Mouse (Mus musculus): ENCODE results near the gene Foxn3.

Gene Foxn3

DNA sequence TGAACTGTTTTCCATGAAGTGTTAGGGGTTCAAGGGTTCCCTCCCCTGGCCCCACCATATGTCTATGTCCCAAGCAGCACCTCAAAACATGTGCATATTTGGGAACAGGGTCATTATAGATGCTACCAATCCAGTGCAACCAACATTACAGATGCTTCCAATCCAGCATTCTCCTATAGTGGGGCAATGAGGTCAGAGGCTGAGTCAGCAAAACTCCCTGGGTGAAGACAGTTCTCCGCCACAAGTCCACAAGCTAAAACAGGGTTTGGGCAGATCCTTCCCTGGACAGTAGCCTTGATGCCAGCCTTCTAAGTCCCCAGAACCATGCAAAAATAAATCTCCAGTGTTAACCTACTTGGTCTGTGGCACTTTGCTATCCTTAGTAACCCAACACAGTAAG lies 320.1 kb downstream of the Foxn3 start:
- DNase-seq: no peak

DNA sequence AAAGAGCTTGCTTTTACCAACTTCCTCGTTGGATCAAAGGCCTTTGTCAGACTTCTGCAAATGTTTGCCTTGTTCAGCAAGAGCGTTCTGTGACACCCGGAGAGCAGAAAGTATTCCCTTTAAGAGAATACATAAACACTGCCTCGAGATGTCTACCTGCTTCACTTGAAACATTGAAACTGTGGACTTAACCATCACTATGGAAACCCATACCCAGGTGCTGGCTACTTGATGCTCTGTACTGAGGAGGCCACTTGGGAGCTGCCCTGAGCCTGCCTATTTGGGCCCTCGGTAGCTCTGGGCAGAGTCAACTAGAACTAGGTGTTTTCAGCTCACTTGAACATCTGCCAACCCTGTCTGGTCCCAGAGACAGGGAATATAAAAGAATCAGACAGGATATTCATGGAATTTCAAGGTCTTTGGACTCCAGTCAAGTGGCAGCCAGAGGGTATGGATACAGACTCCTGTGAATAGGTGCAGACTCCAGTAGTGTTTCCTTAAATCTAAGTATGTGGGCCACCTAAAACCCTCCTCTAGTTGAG lies 323.1 kb downstream of the Foxn3 start:
- DNase-seq: no peak

DNA sequence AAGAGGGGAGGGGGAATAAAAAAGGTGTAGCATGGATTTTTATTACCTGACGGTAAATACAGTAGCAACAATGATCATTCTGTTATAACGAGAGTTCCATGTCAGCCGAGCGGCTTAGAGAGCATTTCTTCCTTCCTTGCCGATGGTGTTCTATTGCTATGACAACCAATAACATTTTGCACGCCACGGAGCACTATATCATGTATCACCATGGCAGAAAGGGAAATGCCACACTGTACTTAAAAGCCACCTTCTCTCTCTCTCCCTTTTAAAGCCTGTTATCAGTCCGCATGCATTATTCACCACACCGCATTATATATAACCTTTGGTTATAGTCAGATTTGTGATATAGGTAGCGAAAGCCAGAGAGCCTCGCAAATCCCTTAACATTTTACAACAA lies 323.6 kb downstream of the Foxn3 start:
- DNase-seq: no peak

DNA sequence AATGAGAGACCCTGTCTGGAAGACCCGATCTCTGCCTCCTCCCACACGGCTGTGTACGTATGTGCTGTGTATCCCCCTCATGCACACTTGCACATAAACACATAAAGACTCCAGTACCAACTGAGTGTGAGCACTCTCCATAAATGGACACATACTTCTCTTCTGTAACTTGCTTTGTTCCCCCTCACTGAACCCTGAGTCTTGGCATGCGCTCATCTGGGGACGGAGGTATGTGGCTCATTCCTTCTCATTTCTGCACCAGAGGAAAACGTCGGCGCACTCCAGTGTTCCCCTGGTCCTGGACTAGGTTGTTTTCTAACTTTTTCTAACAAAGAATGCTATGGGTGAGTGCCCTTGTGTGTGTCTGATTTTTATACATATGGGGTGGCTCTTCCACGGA lies 325.9 kb downstream of the Foxn3 start:
- DNase-seq: no peak

DNA sequence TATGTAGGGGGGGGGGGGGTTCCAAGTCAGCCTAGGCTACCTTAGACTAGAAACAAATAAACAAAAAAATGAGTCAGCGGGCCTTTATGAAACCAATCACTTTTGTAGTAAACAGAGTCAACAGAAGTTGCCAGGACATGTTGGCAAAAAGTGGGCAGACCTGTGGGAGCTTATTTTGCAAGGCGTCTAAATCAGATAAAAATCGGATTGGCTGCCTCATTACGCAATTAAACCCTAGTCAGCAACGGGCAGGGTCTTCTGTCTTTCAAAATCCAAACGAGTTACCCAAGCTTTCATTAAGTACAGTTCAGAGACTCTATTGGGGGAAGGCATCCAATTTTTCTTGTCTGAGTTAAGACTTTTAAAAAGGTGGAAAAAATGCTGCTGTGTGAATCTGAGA lies 329.0 kb downstream of the Foxn3 start:
- no peak for DNase-seq

DNA sequence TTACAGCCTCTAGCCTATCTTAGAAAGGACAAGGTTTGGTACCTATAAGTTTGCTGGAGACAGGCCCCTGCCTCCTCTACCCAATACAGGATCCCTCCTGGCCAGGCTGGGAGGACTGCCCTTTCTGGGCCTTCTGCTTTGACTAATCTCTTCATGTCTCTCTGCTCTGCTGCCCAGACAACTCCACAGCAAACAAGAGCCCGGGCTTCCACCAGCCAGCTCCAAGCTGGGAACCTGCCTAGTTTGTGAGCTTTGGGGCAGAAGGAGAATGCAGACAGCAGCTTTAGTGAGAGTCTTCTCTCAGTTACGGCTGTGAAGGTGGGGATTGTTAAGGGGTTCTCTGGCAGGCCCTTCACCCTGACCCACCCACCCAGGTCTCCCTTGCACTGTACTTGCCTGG lies 330.0 kb downstream of the Foxn3 start:
- no peak for DNase-seq

DNA sequence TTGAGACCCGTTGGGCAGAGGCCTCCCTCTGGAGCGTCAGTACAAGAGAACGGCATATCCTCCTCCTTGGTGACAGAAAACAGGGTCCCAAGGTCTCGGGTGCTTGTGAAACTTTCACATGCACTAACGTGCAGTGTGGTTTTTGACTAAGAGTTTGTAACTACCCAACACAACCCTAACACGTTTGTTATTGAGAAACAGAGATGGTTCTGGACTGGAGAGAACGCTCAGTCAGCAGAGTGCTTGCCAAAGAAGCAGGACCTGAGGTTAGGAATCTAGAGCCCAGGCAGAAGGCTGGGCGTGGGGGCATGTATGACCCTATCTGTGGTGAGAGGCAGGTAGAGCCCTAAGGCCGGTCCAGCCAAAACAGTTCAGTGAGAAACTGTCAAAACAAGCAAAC lies 330.9 kb downstream of the Foxn3 start:
- no peak for DNase-seq

DNA sequence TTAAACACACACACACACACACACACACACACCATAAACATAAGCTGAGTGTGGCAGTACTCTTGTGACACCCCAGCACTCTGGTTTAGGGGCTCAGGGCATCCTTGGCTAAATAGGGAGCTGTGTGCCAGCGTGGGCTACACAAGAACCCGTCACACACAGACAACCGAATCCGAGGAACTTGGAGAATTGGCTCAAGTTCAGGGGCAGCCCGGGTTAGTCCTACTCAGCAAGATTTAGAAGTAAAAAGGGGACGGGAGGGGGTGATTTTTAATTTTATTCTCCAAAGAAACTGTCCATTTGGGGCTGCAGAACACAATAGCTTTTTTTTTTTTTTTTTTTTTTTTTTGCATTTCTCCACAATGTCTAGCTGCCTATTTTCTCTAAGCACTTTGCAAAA lies 332.1 kb downstream of the Foxn3 start:
- DNase-seq: no peak

DNA sequence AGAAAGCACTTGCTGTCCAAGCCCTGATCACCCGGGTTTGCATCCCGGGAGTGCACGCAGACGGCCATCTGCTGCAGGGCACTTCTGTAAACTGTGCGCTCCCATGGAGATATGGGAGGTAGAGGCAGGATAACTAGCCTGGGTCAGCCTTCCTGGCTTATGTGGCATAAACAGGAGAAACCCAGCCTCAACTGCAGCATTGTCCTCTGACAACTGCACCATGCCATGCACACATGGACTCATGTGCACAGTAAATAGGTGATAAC lies 332.7 kb downstream of the Foxn3 start:
- no peak for DNase-seq

DNA sequence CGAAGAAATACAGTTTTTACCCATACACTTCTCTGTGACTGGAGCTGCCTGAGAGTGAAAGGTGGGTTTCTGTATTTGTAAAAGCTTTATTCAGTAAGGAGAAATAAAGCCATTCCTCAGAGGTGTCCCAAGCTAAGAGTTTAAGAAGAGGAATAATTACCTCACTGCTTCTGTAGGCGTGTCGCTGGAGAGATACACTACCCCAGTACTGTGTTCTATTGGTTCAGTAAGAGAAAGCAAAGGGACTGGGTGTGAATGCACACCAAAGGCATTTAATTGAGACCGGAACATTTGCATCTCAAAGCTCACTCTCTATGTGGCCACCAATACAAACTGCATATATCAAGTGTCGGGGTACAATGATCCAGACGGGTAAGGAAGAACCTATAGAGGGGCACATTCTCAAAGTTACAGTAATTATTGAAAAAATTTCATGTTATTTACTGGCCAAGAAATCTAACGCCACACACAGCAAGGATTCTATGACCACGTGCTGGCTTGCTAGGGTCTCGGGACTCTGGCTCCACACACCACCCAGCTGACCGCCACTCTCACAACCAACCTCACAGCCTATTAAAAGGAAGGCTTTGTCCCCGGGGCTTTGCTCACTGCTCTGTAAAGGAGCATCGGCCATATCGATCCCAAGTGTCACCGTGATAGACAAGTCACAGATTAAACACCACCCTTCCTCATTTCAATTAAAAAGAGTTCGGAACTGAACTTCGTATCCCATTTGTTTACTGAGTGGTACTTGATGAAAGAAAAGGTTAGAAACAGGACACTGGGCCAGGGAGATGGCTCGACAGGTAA lies 333.2 kb downstream of the Foxn3 start:
- DNase-seq: no peak

DNA sequence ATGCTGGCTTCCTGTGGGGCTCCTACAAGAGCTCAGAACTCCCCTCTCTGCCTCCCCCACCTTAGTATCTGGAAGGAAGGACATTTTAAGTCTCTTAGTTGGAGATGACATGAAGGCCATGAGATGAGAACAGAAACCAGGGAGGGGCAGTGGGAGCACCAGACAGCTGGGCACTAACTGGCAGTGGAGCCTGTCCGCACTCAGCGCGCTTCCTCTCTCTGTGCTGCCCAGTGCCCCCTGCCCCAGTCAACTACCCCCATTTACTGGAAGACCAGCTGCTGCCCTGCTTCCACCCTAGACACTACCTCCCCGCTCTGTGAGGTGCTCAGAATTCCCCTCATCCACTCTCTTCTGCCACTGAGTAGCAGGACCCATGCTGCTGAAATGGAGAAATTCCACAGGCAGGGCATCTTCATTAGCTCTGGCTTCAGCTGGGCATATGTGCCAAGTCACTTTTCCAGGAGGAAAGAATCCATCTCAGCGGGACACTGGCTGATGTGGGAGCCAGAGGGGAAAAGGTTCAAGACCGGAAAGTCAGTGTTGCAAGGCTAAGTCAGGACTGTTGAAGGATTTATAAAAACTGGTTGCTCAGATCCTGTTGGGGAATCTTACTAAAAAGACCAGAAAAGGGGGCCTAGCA lies 335.9 kb downstream of the Foxn3 start:
- no peak for DNase-seq

DNA sequence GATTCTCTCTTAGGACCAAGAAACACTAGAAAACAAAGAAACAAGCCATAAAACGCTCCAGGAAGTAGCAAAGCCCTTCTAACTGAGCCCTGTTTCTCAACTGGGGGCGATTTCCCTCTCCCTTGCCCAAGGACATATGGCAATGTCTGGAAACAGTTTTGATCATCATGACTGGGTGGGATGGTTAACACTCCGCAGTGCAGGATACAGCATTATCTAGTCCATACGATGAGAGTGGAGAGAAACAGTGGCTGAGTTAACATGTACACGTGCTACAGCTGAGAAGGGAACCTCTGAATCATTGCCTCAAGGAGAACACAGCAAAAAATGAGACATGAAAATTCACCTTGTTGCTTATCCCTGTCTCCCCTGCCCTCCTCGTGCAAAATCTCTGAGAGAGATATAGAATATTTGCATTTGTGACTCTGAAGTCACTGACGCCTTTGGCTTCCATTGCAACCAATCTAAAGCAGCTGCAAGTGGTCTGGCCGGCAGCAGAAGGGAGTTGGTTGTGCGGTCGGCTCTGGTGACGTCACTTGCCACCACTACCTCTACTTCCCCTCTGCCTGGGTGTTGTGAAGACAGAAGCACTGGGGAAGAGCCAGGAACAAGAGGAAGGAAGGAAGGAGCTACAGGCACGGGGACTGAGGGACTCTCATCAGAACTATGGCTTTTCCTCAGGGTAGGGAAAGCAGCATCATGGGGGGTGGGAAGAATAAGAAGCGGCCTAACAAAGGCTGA lies 338.3 kb downstream of the Foxn3 start:
- DNase-seq: no peak

DNA sequence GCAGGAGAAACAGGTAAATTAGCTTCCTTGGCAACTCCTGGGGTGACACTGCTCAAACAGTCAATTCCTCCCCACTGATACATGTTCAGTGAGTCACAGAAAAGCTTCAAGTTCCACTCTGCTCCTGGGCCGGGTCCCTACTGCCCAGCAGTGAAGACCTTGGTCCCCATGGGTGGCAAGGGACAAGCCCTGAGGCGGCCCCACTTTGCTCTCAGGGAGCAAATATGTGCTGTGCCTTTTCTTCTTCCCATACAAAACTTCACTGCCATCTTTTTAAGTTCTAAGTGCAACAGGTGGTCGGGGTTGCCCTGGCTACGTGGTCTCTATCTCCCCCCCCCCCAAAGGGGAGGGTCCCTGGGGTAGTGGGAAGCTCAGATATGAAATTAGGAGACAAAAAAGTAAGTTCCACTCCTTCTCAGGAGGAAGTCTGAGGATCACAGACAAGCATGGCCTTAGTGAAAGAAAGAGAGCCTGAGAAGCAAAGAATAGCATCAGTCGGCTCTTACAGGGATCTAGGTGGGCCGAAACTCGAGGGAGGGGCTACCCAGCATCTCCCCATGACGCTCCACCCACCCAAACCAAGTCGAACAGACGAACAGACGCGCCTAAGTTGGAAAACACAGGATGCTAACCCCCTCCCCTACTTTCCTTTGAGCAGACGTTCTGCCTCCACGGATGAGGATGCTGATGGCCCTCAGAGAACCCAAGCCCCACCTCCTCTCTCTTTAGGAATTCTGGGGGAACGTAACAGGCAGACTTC lies 342.1 kb downstream of the Foxn3 start:
- no peak for DNase-seq

DNA sequence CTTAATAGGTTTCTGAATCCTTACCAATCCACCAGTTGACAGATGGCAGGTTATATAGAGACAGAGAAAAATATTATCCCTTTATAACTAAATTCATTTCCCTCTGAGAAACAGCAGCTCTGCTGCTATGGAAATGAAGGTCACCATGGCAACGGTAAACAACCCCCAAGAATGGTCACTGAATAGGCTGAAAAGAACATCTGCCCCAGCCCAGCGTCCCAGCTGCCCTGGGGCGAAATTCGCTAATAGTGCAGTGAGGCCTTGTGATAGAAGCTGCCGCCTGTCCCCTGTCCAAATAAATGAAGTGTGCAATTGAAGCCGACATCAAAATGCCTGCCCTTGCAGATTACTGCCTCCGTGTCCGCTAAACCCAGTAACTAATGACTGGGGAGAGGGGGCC lies 343.0 kb downstream of the Foxn3 start:
- peak; percentile 69 for DNase-seq

DNA sequence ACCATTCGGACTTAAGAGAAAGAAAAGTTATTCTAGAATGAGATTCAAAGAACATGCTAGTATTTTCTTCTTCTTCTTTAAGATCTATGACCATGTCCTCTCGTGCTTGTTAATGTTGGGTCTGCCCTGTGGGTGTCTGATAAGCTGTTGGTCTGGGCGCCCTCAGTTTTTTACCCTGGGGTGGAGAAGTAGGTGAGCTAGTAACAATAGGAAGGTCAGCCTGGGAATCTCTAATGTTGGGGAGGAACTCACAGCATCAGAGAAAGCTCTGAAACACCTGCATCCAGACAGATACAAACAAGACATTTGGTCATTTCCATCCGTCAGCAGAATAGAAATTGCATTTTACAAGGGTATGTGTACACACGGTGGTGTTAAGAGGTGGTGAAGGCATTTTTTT lies 343.6 kb downstream of the Foxn3 start:
- no peak for DNase-seq

DNA sequence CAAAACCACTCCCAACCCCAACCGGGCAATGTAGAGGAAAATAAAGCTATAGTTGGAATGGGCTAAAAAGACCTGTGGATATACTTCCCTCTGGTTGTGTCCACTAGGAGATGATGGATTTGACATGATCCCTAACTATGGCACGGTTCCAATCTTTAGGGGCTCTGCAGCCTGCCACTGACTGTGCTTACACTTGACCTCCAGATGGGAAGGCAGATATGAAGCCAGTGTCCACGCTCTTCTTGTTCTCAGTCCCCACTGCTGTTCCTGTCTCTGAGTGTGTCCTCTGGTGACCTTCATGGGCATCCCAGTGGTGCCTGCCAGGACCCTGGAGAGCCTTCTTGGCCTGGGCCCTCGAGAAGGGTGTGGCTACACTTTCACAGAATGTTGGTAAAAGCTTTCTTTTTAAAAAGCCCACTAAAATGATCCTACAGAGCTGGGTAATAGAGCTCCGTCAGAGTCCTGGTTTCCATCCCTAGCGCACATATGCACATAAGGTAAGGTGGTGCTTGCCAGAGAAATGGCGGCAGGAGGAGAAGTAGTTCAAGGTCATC lies 346.2 kb downstream of the Foxn3 start:
- DNase-seq: no peak

DNA sequence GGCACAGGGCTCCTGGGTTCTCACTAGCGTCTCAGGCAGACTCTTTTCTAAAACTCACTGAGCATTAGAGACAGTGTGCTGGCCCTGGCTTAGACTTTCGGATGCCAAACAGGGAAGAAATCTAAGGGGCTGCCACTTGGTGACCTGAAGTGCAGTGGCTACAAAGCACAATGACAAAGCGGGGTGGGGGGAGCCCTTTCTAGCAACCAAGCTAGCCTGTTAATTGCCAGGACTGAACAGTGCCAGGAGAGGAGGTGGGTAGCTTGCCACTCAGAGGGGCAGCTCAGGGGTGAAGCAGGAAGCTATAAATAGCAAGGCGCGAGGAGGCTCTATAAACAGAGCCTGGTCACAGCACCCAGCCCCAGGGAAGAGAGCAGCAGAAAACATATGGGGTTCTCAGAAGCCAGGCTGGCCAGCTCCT lies 347.0 kb downstream of the Foxn3 start:
- DNase-seq: no peak

DNA sequence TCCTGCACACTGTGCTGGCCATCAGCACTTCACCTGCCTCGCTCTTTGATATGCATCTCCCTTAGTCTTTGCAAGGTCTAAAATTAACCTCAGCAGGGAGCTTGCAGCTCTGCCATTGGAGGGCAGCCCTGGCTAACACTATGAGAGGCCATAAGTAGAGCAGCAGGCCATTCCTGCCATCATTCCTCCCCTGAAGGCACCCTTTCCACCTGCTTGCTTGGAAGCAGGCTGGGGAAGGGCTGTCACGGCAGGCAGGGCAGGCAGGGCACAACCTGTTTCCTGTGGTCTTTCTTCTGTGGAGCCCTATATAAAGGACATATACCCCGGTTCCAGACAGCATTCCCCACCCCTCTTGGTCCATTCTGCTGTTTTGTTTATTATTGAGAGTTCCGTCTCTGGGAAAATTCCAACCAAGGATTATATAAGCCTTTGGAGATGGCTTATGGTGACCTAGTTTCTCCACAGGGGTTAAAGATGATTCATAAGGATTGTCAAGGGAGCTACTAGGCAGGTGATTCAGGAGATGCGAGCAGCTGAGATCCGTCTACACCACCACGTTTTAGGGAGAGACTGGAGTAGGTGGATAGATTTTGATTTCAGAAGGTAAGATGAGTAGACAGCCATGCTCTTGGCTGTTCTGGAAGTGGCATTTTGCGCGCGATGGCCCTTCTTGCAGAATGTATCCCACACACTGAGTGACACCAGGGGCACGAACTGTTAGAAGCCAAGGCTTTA lies 347.7 kb downstream of the Foxn3 start:
- no peak for DNase-seq

DNA sequence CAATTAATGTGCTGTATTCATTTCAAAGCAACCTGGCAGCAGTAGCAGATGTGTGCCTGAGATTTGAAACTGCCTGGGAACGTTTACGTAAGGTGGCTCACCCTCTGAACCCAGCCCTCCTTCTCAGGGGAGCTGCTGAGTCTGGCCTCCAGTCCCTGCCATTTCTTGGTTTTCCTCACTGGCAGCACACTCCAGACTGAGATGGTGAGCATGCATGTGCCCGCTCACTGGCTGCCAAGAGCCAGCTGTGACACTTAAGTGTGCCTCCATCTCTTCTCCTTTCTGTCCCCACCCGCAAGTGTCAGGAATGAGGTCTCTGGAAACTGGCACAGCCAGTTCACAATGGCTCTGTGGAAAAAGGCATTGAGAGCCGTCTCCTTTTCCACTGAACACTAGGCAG lies 349.3 kb downstream of the Foxn3 start:
- no peak for DNase-seq

DNA sequence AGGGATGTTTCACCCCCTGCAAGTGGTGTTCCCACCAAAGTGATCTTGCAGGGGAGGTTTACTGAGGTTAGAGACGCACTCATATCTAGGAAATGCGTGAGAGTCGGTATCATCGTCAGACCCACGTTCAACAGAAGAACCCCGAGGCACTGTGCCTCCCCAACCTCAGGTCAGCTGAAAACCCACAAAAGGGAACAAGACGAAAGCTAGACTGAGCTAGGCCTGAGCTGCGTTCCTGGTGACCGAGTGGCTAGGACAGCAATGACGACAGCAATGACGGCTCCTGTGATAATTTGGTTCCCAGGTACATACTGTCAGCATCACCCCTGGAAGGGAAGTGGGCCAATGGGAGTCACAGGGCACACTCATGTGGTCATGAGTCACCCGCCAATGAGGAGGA lies 350.2 kb downstream of the Foxn3 start:
- DNase-seq: no peak

DNA sequence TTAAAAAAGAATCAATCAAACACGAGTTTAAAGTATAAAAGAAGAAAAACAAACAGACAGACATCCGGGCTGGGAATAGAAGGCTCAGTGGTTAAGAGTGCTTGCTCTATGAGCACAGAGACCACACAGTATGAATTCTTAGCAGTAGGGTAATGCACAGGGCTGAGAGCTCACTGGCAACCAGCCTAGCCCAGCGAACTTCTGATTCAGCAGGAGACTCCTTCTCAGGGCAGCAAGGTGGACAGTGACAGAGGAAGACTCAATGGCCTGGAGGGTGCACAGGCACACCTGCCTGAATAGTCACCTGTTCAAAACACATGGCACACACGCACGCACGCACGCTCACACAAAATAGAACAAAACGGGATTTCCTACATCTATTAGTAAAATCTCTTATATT lies 353.6 kb downstream of the Foxn3 start:
- DNase-seq: no peak

DNA sequence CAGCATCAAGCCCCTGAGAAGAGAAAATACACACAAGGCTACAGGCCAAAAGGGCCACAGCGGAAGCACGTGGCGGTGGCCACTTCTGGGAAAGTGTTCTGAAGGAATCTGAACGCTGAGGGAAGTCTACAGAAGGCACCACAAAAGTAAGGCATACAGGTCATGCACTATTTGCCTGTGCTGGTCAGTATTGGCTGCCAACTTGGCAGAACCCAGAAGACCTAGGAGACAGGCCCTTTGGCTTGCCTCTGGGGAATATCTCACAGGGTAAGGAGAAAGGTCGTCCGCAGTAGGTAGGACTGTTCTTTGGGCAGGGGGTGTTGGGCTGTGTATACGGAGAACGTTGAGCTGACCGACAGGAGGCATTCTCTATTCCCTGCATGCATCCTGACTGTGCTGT lies 355.1 kb downstream of the Foxn3 start:
- DNase-seq: no peak
